Mouse (Mus musculus) heart, adult 2 months (tissue): ENCODE results near the gene Copa. TPM values are rescaled to one million over a fixed set of nuclear protein-coding genes. Genes with fewer than 3 reads are reported as not detected.

Source experiments
- DNase-seq, 2 experiments: peaks; one replicate each; pipeline ENCODE4 v3.0.0; 2021
- H3K27ac ChIP-seq: fragments of 200-600 bp; 2 replicates; pipeline ENCODE4 v1.8.1; 2022
- H3K27me3 ChIP-seq: fragments of 200-500 bp; 2 replicates; pipeline ENCODE4 v1.6.1; 2012; ENCODE audit warnings: mild to moderate bottlenecking, low read length, inconsistent platforms, mixed read lengths; ENCODE audit not compliant: control insufficient read depth, insufficient read depth
- H3K36me3 ChIP-seq: fragments of 200-500 bp; 2 replicates; pipeline ENCODE4 v1.6.1; 2012; ENCODE audit warnings: low read length, inconsistent platforms; ENCODE audit not compliant: control insufficient read depth, insufficient read depth
- H3K4me1 ChIP-seq: fragments of 200-500 bp; 2 replicates; pipeline ENCODE4 v1.6.1; 2011; ENCODE audit warnings: low read length; ENCODE audit not compliant: control insufficient read depth, insufficient read depth
- H3K4me3 ChIP-seq: fragments of 200-600 bp; 2 replicates; pipeline ENCODE4 v1.8.1; 2022
- H3K79me2 ChIP-seq: fragments of 200-500 bp; replicated peaks from 2 replicates; pipeline ENCODE4 v1.6.1; 2012; ENCODE audit warnings: mild to moderate bottlenecking, inconsistent platforms, low read length, moderate library complexity, mixed read lengths; ENCODE audit not compliant: control insufficient read depth, insufficient read depth
- H3K9ac ChIP-seq: fragments of 200-500 bp; 2 replicates; pipeline ENCODE4 v1.6.1; 2012; ENCODE audit warnings: low read depth, mild to moderate bottlenecking, control low read depth, inconsistent platforms, low read length, mixed read lengths
- CTCF ChIP-seq: fragments of 200-600 bp; IDR thresholded peaks from 2 replicates; pipeline ENCODE4 v1.8.1; 2022; ENCODE audit warnings: antibody characterized with exemption, mild to moderate bottlenecking, moderate library complexity
- EP300 ChIP-seq: fragments of 200-500 bp; IDR thresholded peaks from 2 replicates; pipeline ENCODE4 v1.6.1; 2011; ENCODE audit warnings: low read depth, low read length, control low read depth; ENCODE audit not compliant: insufficient read depth
- POLR2A ChIP-seq: fragments of 200-500 bp; IDR thresholded peaks from 2 replicates; pipeline ENCODE4 v1.6.1; 2011; ENCODE audit warnings: mild to moderate bottlenecking, low read depth, low read length, control low read depth; ENCODE audit not compliant: insufficient read depth
- WGBS: fragments of 180-500 bp; shearing (Covaris S2); methylation state at CpG from one replicate; pipeline ENCODE4 v1.1.7; 2018; 5-methylcytosine and 5-hydroxymethylcytosine counted together
- intact Hi-C: fragments of 180-260 bp; cut with DNase I; formaldehyde crosslinking; loops from one replicate; pipeline ENCODE4 v1.15.1; 2025
- long read RNA-seq: library from polyadenylated mRNA; stranded (forward); transcript quantifications from one replicate; pipeline ENCODE4 v2.0.0, GENCODE M21; 2021
- polyA plus RNA-seq: library from polyadenylated mRNA; depleted of rRNA; stranded (reverse); fragments of >200 nt; gene quantifications from 2 replicates; pipeline ENCODE4 v1.2.3, GENCODE M21; 2012; rRNA removed
- total RNA-seq, 2 experiments: library from RNA; stranded (reverse); gene quantifications; 2 replicates each; pipeline ENCODE4 v1.2.3; 2021

Gene Copa
- total RNA-seq = 100 to 1,000 TPM in 1 of 2 experiments, 10 to 100 TPM in 1; 98.5 to 111 TPM
- polyA plus RNA-seq = 42.3 and 59.2 TPM in 2 replicates
- long read RNA-seq, full-length matches to known transcripts = 63 of 72 reads
- long read RNA-seq, partial matches to known transcripts = 6 of 72 reads
- long read RNA-seq, other reads (novel, unspliced or antisense) = 3 of 72 reads

- intact Hi-C loops = loop anchor here (2.0 kb wide), 1 partner anchor 295 kb away; the partner anchor contains the start of gene Pigm
- Histone ChIP-seq H3K27ac (peak within 1 kb of the TSS; percentile 93), H3K4me1 (peaks cover 6% of the 10 kb centered on the region), H3K36me3 (peaks cover 16% of the 10 kb centered on the region), H3K79me2 (peaks cover 11% of the 10 kb centered on the region), H3K9ac (peak within 1 kb of the TSS; percentile 90), H3K27me3 (no peaks in the 10 kb centered on the region), H3K4me3 (peak within 1 kb of the TSS; percentile 91)
- TF ChIP-seq EP300 (peak; percentile 69), POLR2A (peak; percentile 80), CTCF (peak; percentile 51)
- WGBS = 0% methylated on average over 40 of the region's 40 CpGs
- DNase-seq = peak; percentile 92 to 95
Measured at GRCm38 (mm10) chr1:172082101-172082898, at the start of gene Copa, which contains the start of gene Ncstn. Copa (plus strand) TSS chr1:172082529. Ncstn (minus strand) TSS chr1:172082795.

GRCm38 (mm10) chr1:172046410-172046809 lies 35.9 kb upstream of the Copa start:
- 67% methylated on average over 8 of the region's 8 CpGs for WGBS
- no peak overlapping the region for H3K27ac ChIP-seq
- no peak overlapping the region for H3K4me3 ChIP-seq
- TF ChIP-seq POLR2A (no peak), EP300 (no peak), CTCF (no peak)
- no peaks in the 10 kb centered on the region for H3K27me3 ChIP-seq
- H3K9ac ChIP-seq = no peak overlapping the region
- intact Hi-C loops = no loop called here
- no peaks in the 10 kb centered on the region for H3K79me2 ChIP-seq
- no peak for DNase-seq
- H3K4me1 ChIP-seq = no peaks in the 10 kb centered on the region; the same call in 1 of the 2 replicates
- no peaks in the 10 kb centered on the region for H3K36me3 ChIP-seq

GRCm38 (mm10) chr1:172046938-172047337 lies 35.4 kb upstream of the Copa start:
- H3K4me1 ChIP-seq = no peaks in the 10 kb centered on the region; the same call in 1 of the 2 replicates
- WGBS = 13% methylated on average over 5 of the region's 5 CpGs
- intact Hi-C loops = loop anchor here (1.0 kb wide), 2 partner anchors 263 to 310 kb away; no protein-coding TSS in a partner anchor
- no peak overlapping the region for H3K27ac ChIP-seq
- H3K4me3 ChIP-seq = no peak overlapping the region
- no peak overlapping the region for H3K9ac ChIP-seq
- H3K27me3 ChIP-seq = no peaks in the 10 kb centered on the region
- peak; percentile 54 to 75 for DNase-seq
- peak; percentile 93 for TF ChIP-seq CTCF
- TF ChIP-seq POLR2A = no peak
- peak; percentile 51; the same call in 1 of the 2 replicates for TF ChIP-seq EP300
- no peaks in the 10 kb centered on the region for H3K79me2 ChIP-seq
- no peaks in the 10 kb centered on the region for H3K36me3 ChIP-seq

- WGBS = 33% methylated on average over 6 of the region's 6 CpGs
- peaks cover 3% of the 10 kb centered on the region; the same call in 1 of the 2 replicates for H3K27me3 ChIP-seq
- H3K36me3 ChIP-seq = no peaks in the 10 kb centered on the region
- no peak overlapping the region for H3K4me3 ChIP-seq
- DNase-seq = no peak
- peak overlapping the region; percentile 17 for H3K9ac ChIP-seq
- intact Hi-C loops = no loop called here
- no peaks in the 10 kb centered on the region; the same call in 1 of the 2 replicates for H3K4me1 ChIP-seq
- H3K79me2 ChIP-seq = no peaks in the 10 kb centered on the region
- H3K27ac ChIP-seq = no peak overlapping the region; the same call in 1 of the 2 replicates
- peak; percentile 49 for TF ChIP-seq POLR2A
- no peak for TF ChIP-seq EP300
Measured at GRCm38 (mm10) chr1:172048241-172048734, 34.0 kb upstream of the Copa start.

GRCm38 (mm10) chr1:172049131-172049782 lies 33.1 kb upstream of the Copa start:
- WGBS = 45% methylated on average over 13 of the region's 13 CpGs
- Histone ChIP-seq H3K4me1 (no peaks in the 10 kb centered on the region; the same call in 1 of the 2 replicates), H3K4me3 (no peak overlapping the region), H3K9ac (no peak overlapping the region), H3K36me3 (no peaks in the 10 kb centered on the region), H3K27me3 (peaks cover 9% of the 10 kb centered on the region), H3K79me2 (no peaks in the 10 kb centered on the region), H3K27ac (no peak overlapping the region)
- DNase-seq = peak in 1 of 2 experiments; percentile 22
- intact Hi-C loops = no loop called here
- no peak for TF ChIP-seq EP300
- no peak for TF ChIP-seq POLR2A
- TF ChIP-seq CTCF = no peak
